Mouse (Mus musculus) gastrocnemius, adult 2 months (tissue): Measurements from ENCODE around the gene Chl1. TPM values are rescaled to one million over a fixed set of nuclear protein-coding genes. Genes with fewer than 3 reads are reported as not detected.

Experiments used
- DNase-seq: peaks from one replicate; pipeline ENCODE4 v3.0.0; 2022
- H3K27ac ChIP-seq: fragments of 200-600 bp; 2 replicates; pipeline ENCODE4 v1.8.1; 2022; ENCODE audit warnings: mild to moderate bottlenecking
- H3K4me3 ChIP-seq: fragments of 200-600 bp; 2 replicates; pipeline ENCODE4 v1.8.1; 2022; ENCODE audit warnings: mild to moderate bottlenecking, moderate library complexity
- CTCF ChIP-seq: fragments of 200-600 bp; IDR thresholded peaks from 2 replicates; pipeline ENCODE4 v1.8.1; 2022; ENCODE audit warnings: antibody characterized with exemption, mild to moderate bottlenecking, moderate library complexity
- intact Hi-C: fragments of 180-260 bp; cut with DNase I; formaldehyde crosslinking; loops from one replicate; pipeline ENCODE4 v1.15.1; 2025
- total RNA-seq, 2 experiments: library from RNA; stranded (reverse); gene quantifications; 2 replicates each; pipeline ENCODE4 v1.2.3; 2021

Gene Chl1
- total RNA-seq, 2 experiments from 2014 or later = 0.33 to 0.42 TPM

- Histone ChIP-seq H3K4me3 (no peak overlapping the region), H3K27ac (no peak overlapping the region)
- TF ChIP-seq CTCF = no peak
- intact Hi-C loops = no loop called here
- DNase-seq = no peak
These were observed 284.9 kb downstream of the Chl1 start for GRCm38 (mm10) chr6:103795241-103795640.
